ENCODE assay signal across 8 mouse cellular contexts in genomic region chr1:39651241-39651548, GRCm38 (mm10). TPM values are rescaled to one million over a fixed set of nuclear protein-coding genes. Genes with fewer than 3 reads are reported as not detected.
DNase-seq lines count a peak whose midpoint lies in the region; TF ChIP-seq lines count a peak whose summit lies in the region.

Gene Creg2, minus strand, starts transcription at chr1:39651474.

- no peak within 1 kb of the TSS for H3K27ac ChIP-seq in thymus, adult 2 months (ENCODE audit: control insufficient read depth, insufficient read depth, low read length)
- no peak within 1 kb of the TSS for H3K27ac ChIP-seq in olfactory bulb, adult 2 months (ENCODE audit: insufficient read depth, low read depth, low read length)

- DNase-seq in frontal cortex, adult 2 months (ENCODE audit: extremely low spot score in 1 of 2, low spot score in 1 of 2) = peak; percentile 69 to 78
- no peak for DNase-seq in frontal cortex, postnatal 36 days (ENCODE audit: low spot score in 2 of 2)
- no peak for DNase-seq in thymus, adult 2 months
- DNase-seq in thymus, postnatal 10 days (ENCODE audit: low spot score in 2 of 2) = no peak
- no peak for DNase-seq in left cerebral cortex, postnatal 36 days (ENCODE audit: low spot score in 2 of 2)
- no peak for DNase-seq in natural killer cell, adult 2 months (ENCODE audit: low spot score in 2 of 2)
- DNase-seq in T-cell, adult 2 months (ENCODE audit: low spot score) = no peak

- H3K4me3 ChIP-seq in thymus, adult 2 months (ENCODE audit: control insufficient read depth, insufficient read depth, low read length) = peak within 1 kb of the TSS; percentile 21
- H3K4me3 ChIP-seq in olfactory bulb, adult 2 months (ENCODE audit: insufficient read depth, low read depth, low read length) = peak within 1 kb of the TSS; percentile 62

- no peak for TF ChIP-seq POLR2A in thymus, adult 2 months (IDR thresholded peaks at IDR 0.05; ENCODE audit: control insufficient read depth, extremely low read depth, insufficient read depth, low read length, poor library complexity)
- TF ChIP-seq POLR2A in olfactory bulb, adult 2 months (IDR thresholded peaks at IDR 0.05; ENCODE audit: insufficient read depth, low read depth, low read length) = no peak

- peaks cover 10% of the 10 kb centered on the region for H3K4me1 ChIP-seq in thymus, adult 2 months (replicated peaks; ENCODE audit: control insufficient read depth, insufficient read depth, low read length)
- H3K4me1 ChIP-seq in olfactory bulb, adult 2 months (ENCODE audit: control insufficient read depth, insufficient read depth, low read length) = peaks cover 15% of the 10 kb centered on the region; the same call in 1 of the 2 replicates

- H3K27me3 ChIP-seq in thymus, adult 2 months (ENCODE audit: control insufficient read depth, insufficient read depth, low read length) = peaks cover 9% of the 10 kb centered on the region; the same call in 1 of the 2 replicates

- 30% methylated on average over 9 of the region's 9 CpGs for WGBS in thymus, adult 2 months
- 25% methylated on average over 9 of the region's 9 CpGs for WGBS in olfactory bulb, adult 2 months

- TF ChIP-seq CTCF in thymus, adult 2 months (IDR thresholded peaks at IDR 0.05; ENCODE audit: borderline replicate concordance, control insufficient read depth, extremely low read depth, insufficient read depth, low read length, poor library complexity) = no peak
- no peak for TF ChIP-seq CTCF in olfactory bulb, adult 2 months (IDR thresholded peaks at IDR 0.05; ENCODE audit: insufficient read depth, low read depth, low read length)

- intact Hi-C loops in left cerebral cortex, postnatal 36 days (cut with DNase I) = loop anchor here (2.0 to 5.0 kb wide), 2 partner anchors 36 to 94 kb away; no protein-coding TSS in a partner anchor

- H3K36me3 ChIP-seq in thymus, adult 2 months (ENCODE audit: control insufficient read depth, insufficient read depth, low read length) = no peaks in the 10 kb centered on the region

RNA-seq across cellular contexts. Expression of gene Creg2, which starts in this region (rescaled TPM):
- 26.1 and 29.5 TPM in 2 replicates for polyA plus RNA-seq in frontal cortex, adult 2 months (2012; rRNA removed)
- polyA plus RNA-seq in thymus, adult 2 months (2012; rRNA removed) = 0.16 and 0.18 TPM in 2 replicates
- 10 to 100 TPM; 83.7 to 91.5 TPM for total RNA-seq in left cerebral cortex, postnatal 36 days (2021)
- not detected in 2 replicates for polyA plus RNA-seq in olfactory bulb, adult 2 months (2012; ENCODE audit: insufficient read depth, insufficient read length, low replicate concordance, missing spikeins)

Comparison
In these comparisons a context has a peak if more than half of its experiments do, and no peak if none do; other contexts are left out.
1. RNA of gene Creg2 (polyA plus RNA-seq): 26.1 to 29.5 TPM in frontal cortex, adult 2 months; 0.16 to 0.18 TPM in thymus, adult 2 months and not detected in olfactory bulb, adult 2 months; every median in the first group is over 10 times any median in the second.
2. DNase-seq: peak in frontal cortex, adult 2 months (2 of 2); none in frontal cortex, postnatal 36 days (0 of 2), thymus, adult 2 months (single experiment), thymus, postnatal 10 days (0 of 2), left cerebral cortex, postnatal 36 days (0 of 2), natural killer cell, adult 2 months (0 of 2) and T-cell, adult 2 months (single experiment).